Mouse (Mus musculus) limb, embryonic 14.5 days (tissue): Measurements from ENCODE around the gene Mreg. TPM values are rescaled to one million over a fixed set of nuclear protein-coding genes. Genes with fewer than 3 reads are reported as not detected.

ENCODE experiments used
- ATAC-seq: fragments of 200-750 bp; cut with Nextera tagmentation; 2 replicates; pipeline ENCODE4 v1.8.0; 2017; ENCODE audit warnings: low read depth, moderate number of reproducible peaks, moderate TSS enrichment; ENCODE audit not compliant: low FRiP score
- DNase-seq: peaks from one replicate; pipeline ENCODE4 v3.0.0-alpha.2; 2015; ENCODE audit warnings: low spot score
- H3K27ac ChIP-seq: fragments of 300-500 bp; sonication (generic); replicated peaks from 2 replicates; pipeline ENCODE4 v1.5.1; 2014; ENCODE audit warnings: low read depth, mild to moderate bottlenecking, low read length, moderate library complexity, mixed read lengths
- H3K27me3 ChIP-seq: fragments of 300-500 bp; sonication (generic); 2 replicates; pipeline ENCODE4 v1.6.1; 2014; ENCODE audit warnings: low read length, mixed read lengths; ENCODE audit not compliant: control insufficient read depth, insufficient read depth
- H3K36me3 ChIP-seq: fragments of 300-500 bp; sonication (generic); 2 replicates; pipeline ENCODE4 v1.6.1; 2014; ENCODE audit warnings: mild to moderate bottlenecking, low read length, moderate library complexity, mixed read lengths; ENCODE audit not compliant: control insufficient read depth, insufficient read depth
- H3K4me1 ChIP-seq: fragments of 300-500 bp; sonication (generic); 2 replicates; pipeline ENCODE4 v1.6.1; 2014; ENCODE audit warnings: antibody characterized with exemption, low read length, mixed read lengths; ENCODE audit not compliant: control insufficient read depth, insufficient read depth
- H3K4me2 ChIP-seq: fragments of 300-500 bp; sonication (generic); replicated peaks from 2 replicates; pipeline ENCODE4 v1.6.1; 2014; ENCODE audit warnings: low read depth, mild to moderate bottlenecking, low read length, moderate library complexity; ENCODE audit not compliant: severe bottlenecking
- H3K4me3 ChIP-seq: fragments of 300-500 bp; sonication (generic); replicated peaks from 2 replicates; pipeline ENCODE4 v1.5.1; 2014; ENCODE audit warnings: low read length
- H3K9ac ChIP-seq: fragments of 300-500 bp; sonication (generic); 2 replicates; pipeline ENCODE4 v1.6.1; 2014; ENCODE audit warnings: mild to moderate bottlenecking, low read depth, low read length, moderate library complexity; ENCODE audit not compliant: severe bottlenecking
- H3K9me3 ChIP-seq: fragments of 300-500 bp; sonication (generic); 2 replicates; pipeline ENCODE4 v1.6.1; 2016; ENCODE audit warnings: low read length; ENCODE audit not compliant: control insufficient read depth
- POLR2A ChIP-seq: fragments of 200-500 bp; IDR thresholded peaks from 2 replicates; pipeline ENCODE4 v1.8.0; 2012; ENCODE audit warnings: inconsistent platforms, mild to moderate bottlenecking, moderate library complexity, borderline replicate concordance; ENCODE audit not compliant: insufficient read depth, insufficient read length; ENCODE audit errors: extremely low read depth
- WGBS: fragments of 180-500 bp; shearing (Covaris S2); extraction: QIAGEN DNeasy Blood & Tissue Kit; methylation state at CpG from one replicate; pipeline ENCODE4 v1.1.7; 2014; 5-methylcytosine and 5-hydroxymethylcytosine counted together
- polyA plus RNA-seq, 2 experiments: library from polyadenylated mRNA; depleted of rRNA in 1 of 2; stranded (reverse) in 1 of 2; unstranded in 1 of 2; fragments of >200 nt; fragmentation: Nextera tagmentation in 1 of 2; extraction: Ambion mirVana in 1 of 2; gene quantifications; 2 replicates each; pipeline versions ENCODE4 v1.2.1 to v1.2.3; 2012 to 2014

Mreg gene
- polyA plus RNA-seq, 2 experiments: 1.5 to 4.6 TPM

GRCm38 (mm10) chr1:72186151-72186550, 26.0 kb downstream of the Mreg start:
- TF ChIP-seq POLR2A: no peak
- Histone ChIP-seq H3K9ac (no peak overlapping the region), H3K9me3 (no peaks in the 10 kb centered on the region), H3K27me3 (no peaks in the 10 kb centered on the region), H3K36me3 (no peaks in the 10 kb centered on the region), H3K4me1 (peaks cover 19% of the 10 kb centered on the region), H3K4me3 (no peak overlapping the region), H3K4me2 (no peak overlapping the region), H3K27ac (no peak overlapping the region)
- 65% methylated on average over 5 of the region's 5 CpGs for WGBS
- DNase-seq (no peak), ATAC-seq (no peak)

- no peak for DNase-seq
- Histone ChIP-seq H3K27ac (no peak overlapping the region), H3K4me2 (peak overlapping the region; percentile 42), H3K36me3 (no peaks in the 10 kb centered on the region), H3K9me3 (no peaks in the 10 kb centered on the region), H3K4me3 (no peak overlapping the region), H3K4me1 (peaks cover 19% of the 10 kb centered on the region), H3K27me3 (no peaks in the 10 kb centered on the region), H3K9ac (no peak overlapping the region)
- no peak for ATAC-seq
- WGBS: 51% methylated on average over 6 of the region's 6 CpGs
- TF ChIP-seq POLR2A: no peak
Measured at GRCm38 (mm10) chr1:72183554-72183953, 28.6 kb downstream of the Mreg start.

GRCm38 (mm10) chr1:72182930-72183499, 29.1 kb downstream of the Mreg start:
- no peak overlapping the region for H3K4me3 ChIP-seq
- 6% methylated on average over 13 of the region's 13 CpGs for WGBS

GRCm38 (mm10) chr1:72179947-72180346, 32.2 kb downstream of the Mreg start:
- H3K36me3 ChIP-seq: no peaks in the 10 kb centered on the region
- peaks cover 7% of the 10 kb centered on the region for H3K4me1 ChIP-seq
- H3K4me2 ChIP-seq: no peak overlapping the region
- H3K27me3 ChIP-seq: no peaks in the 10 kb centered on the region
- H3K9me3 ChIP-seq: no peaks in the 10 kb centered on the region
- TF ChIP-seq POLR2A: no peak
- 87% methylated on average over 7 of the region's 7 CpGs for WGBS
- H3K9ac ChIP-seq: no peak overlapping the region
- no peak for ATAC-seq
- DNase-seq: no peak
- no peak overlapping the region for H3K4me3 ChIP-seq
- no peak overlapping the region for H3K27ac ChIP-seq

More at GRCm38 (mm10) chr1:72182930-72183499, 29.1 kb downstream of the Mreg start:
- TF ChIP-seq POLR2A: no peak
- no peaks in the 10 kb centered on the region for H3K27me3 ChIP-seq
- peak overlapping the region; percentile 42 for H3K4me2 ChIP-seq
- H3K4me1 ChIP-seq: peaks cover 17% of the 10 kb centered on the region
- ATAC-seq (no peak), DNase-seq (no peak)
- H3K27ac ChIP-seq: no peak overlapping the region
- no peaks in the 10 kb centered on the region for H3K36me3 ChIP-seq
- H3K9me3 ChIP-seq: no peaks in the 10 kb centered on the region
- peak overlapping the region; percentile 31 for H3K9ac ChIP-seq

GRCm38 (mm10) chr1:72176239-72176638, 35.9 kb downstream of the Mreg start:
- Histone ChIP-seq H3K4me1 (no peaks in the 10 kb centered on the region), H3K36me3 (no peaks in the 10 kb centered on the region), H3K27me3 (no peaks in the 10 kb centered on the region), H3K4me2 (no peak overlapping the region), H3K27ac (no peak overlapping the region), H3K4me3 (no peak overlapping the region), H3K9ac (no peak overlapping the region), H3K9me3 (no peaks in the 10 kb centered on the region)
- TF ChIP-seq POLR2A: no peak
- ATAC-seq (no peak), DNase-seq (no peak)
- WGBS: 59% methylated on average over 6 of the region's 6 CpGs
